Mouse (Mus musculus) brain, embryonic 14.5 days (tissue): ENCODE results near the gene Gm17949.

Source experiments
- CTCF ChIP-seq: fragments of 200-500 bp; IDR thresholded peaks from 2 replicates; pipeline ENCODE4 v1.5.1; 2012; ENCODE audit warnings: inconsistent platforms, mild to moderate bottlenecking, moderate library complexity, borderline replicate concordance; ENCODE audit not compliant: insufficient read depth, insufficient read length; ENCODE audit errors: extremely low read depth
- POLR2A ChIP-seq: fragments of 200-500 bp; IDR thresholded peaks from 2 replicates; pipeline ENCODE4 v1.6.1; 2012; ENCODE audit warnings: mild to moderate bottlenecking, inconsistent platforms, borderline replicate concordance; ENCODE audit not compliant: poor library complexity, insufficient read depth, insufficient read length, severe bottlenecking; ENCODE audit errors: extremely low read depth

DNA sequence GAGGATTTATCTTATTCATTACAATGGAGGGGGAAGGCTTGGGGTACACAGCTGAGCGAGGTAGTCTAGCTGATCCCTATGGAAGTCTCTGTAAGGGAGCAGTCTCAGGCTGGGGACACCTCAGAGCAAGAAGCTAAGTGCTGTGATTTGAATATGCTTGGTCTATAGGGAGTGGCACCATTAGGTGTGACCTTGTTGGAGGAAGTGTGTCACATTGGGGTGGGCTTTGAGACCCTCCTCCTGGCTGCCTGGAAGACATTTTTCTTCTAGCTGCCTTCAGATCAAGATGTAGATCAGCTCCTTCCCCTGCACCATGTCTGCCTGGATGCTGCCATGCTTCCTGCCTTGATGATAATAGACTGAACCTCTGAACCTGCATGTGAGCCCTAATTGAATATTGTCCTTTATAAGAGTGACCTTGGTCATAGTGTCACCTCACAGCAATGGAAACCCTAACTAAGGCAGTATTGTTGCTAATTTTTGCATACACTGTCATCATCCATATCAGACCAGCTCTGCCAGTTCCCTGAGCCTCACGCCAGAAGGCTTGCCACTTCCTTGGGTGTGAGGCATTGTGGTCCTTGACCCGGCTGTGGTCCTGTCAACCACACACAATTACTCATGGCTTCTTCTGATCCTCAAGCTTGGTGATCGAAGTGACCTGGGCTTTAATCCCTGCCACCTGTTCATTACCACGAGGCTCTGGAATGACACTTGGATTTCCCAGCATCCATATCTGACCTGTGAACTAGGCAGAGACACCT is 48.4 kb upstream of the Gm17949 start:
- TF ChIP-seq POLR2A (no peak), CTCF (no peak)
